Mouse (Mus musculus) cortical plate, adult 2 months (tissue): ENCODE results near the gene Rela. TPM values are rescaled to one million over a fixed set of nuclear protein-coding genes. Genes with fewer than 3 reads are reported as not detected.

Source experiments
- H3K27ac ChIP-seq: fragments of 200-500 bp; 2 replicates; pipeline ENCODE4 v1.5.1; 2012; ENCODE audit warnings: low read length, control low read depth, inconsistent platforms; ENCODE audit not compliant: insufficient read depth
- H3K4me1 ChIP-seq: fragments of 200-500 bp; 2 replicates; pipeline ENCODE4 v1.6.1; 2011; ENCODE audit warnings: low read length; ENCODE audit not compliant: control insufficient read depth, insufficient read depth
- H3K4me3 ChIP-seq: fragments of 200-500 bp; 2 replicates; pipeline ENCODE4 v1.5.1; 2011; ENCODE audit warnings: mild to moderate bottlenecking, low read length, control low read depth; ENCODE audit not compliant: insufficient read depth
- CTCF ChIP-seq: fragments of 200-500 bp; IDR thresholded peaks from 2 replicates; pipeline ENCODE4 v1.5.1; 2011; ENCODE audit warnings: mild to moderate bottlenecking, control low read depth, low read length; ENCODE audit not compliant: insufficient read depth; ENCODE audit errors: extremely low read depth
- POLR2A ChIP-seq: fragments of 200-500 bp; IDR thresholded peaks from 2 replicates; pipeline ENCODE4 v1.6.1; 2011; ENCODE audit warnings: mild to moderate bottlenecking, low read length, control low read depth; ENCODE audit not compliant: insufficient read depth; ENCODE audit errors: extremely low read depth
- polyA plus RNA-seq: library from polyadenylated mRNA; depleted of rRNA; stranded (reverse); fragments of >200 nt; gene quantifications from 2 replicates; pipeline ENCODE4 v1.2.3, GENCODE M21; 2012

Rela gene
- polyA plus RNA-seq, 1 experiment, result 30.9 TPM

DNA sequence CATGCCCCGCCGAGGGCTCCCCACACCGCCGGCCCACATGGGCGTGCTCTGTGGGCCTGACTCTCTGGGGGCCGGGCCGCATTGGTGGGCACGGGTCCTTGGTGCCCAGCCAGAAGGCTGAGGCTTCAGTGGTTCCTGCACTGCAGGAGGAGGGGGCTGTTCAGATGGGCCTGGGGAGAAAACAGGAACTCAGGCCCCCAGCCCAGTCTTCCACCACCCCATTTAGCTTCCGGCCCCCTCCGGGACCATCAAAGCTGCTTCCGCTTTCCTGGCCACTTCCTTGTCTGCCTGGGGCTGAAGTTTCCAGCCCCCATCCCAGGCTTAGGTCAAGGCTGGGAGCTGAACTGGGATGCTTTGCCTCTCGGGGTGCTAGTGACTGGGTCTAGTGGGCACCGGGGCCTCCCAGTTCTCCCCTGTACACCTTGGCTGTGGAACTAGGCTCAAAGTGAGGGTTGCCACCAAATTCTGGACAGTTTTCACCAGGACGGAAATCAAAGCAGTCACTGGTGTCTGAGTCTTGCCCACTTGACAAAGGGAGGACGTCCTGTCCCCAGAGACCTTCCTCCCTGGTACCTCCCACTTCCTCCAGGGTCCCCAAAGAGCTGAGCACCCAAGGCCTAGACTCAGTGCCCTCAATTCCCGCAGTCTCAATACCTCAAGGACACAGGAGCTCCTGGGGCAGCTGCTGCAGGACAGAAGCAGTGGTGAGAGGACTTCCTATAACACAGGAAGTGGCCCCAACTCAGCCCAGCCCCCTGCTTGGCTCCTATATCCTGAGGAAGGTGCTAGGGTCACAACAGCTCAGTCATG lies 23.9 kb downstream of the Rela start:
- Histone ChIP-seq H3K27ac (peak overlapping the region; percentile 88), H3K4me3 (no peak overlapping the region), H3K4me1 (no peaks in the 10 kb centered on the region)

DNA sequence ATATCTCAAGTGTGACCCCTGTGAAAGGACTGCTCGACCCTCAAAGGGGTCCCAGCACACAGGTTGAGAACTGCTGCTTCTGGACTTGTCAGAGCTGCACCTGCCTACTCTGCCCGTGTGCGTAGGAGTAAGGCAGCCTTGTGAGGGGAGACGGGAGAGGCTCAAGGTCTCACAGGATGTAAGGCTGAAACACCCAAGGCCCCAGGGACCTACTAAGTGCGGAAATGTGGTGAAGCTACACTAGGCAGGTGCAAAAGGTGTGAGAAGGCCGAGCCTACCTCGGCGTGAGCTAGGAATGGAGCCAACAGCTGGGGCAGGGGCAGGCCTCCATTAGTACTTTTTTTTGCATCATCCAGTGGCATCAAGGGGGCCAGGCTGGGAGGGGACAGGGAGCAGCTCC lies 25.0 kb downstream of the Rela start:
- Histone ChIP-seq H3K4me1 (no peaks in the 10 kb centered on the region), H3K4me3 (peak overlapping the region; percentile 47; the same call in 1 of the 2 replicates), H3K27ac (peak overlapping the region; percentile 18; the same call in 1 of the 2 replicates)
- TF ChIP-seq POLR2A, result no peak

More for the DNA sequence above, 23.9 kb downstream of the Rela start:
- TF ChIP-seq POLR2A (0 out of 2 replicates have a peak, but pooled peaks have one; percentile 12), CTCF (no peak)

DNA sequence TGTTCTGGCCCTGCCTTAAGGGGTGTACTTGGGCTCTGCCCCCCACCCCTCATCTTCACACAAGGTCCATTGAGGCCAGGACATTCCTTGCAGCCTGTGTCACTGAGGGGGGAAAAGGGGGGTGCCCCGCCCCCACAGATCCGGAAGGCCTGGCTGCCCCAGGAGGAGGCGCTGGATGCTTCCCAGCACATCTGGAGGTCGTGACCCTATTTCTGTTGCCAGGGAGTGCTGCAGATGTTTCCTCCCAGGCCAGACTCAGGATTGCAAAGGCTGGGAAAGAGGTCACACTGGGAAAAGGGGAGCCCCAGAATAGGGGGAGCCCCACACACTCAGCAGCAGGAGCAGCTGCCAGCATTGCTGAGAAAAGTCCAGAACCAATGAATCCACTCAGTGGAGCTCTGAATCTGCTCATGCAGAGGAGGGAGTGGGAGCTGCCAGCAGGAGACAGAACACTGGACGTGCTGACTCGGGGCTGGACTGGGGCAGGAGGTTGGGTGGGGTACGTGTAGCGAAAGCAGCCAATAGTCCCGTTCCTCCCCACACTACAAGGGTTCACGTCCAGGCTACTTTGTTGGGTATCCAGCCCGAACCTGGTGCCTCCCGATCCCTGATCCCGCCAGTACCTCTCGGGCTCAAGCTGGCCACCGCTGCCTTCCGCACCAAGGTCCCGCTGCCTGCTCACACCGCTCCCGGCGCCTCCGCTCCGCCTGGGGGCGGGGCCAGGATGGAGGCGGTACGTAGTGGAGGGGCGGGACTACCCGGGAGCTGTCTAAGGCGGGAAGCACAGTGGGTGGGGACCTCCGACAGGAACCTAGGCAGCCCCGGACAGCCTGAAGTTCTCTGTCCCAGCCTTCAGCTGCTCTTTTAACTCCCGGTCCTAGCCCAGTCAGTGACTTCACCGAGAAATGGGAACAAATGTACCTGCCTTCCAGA lies 26.0 kb downstream of the Rela start, which contains the start of gene Sipa1:
TSS of gene Sipa1 (minus strand) at position 727 of the 933 bp plus-strand sequence.
- H3K4me3 ChIP-seq, result peak within 1 kb of the TSS; percentile 47
- no peaks in the 10 kb centered on the region for H3K4me1 ChIP-seq
- TF ChIP-seq POLR2A (peak; percentile 44; the same call in 1 of the 2 replicates), CTCF (no peak)
- H3K27ac ChIP-seq, result peak within 1 kb of the TSS; percentile 78

DNA sequence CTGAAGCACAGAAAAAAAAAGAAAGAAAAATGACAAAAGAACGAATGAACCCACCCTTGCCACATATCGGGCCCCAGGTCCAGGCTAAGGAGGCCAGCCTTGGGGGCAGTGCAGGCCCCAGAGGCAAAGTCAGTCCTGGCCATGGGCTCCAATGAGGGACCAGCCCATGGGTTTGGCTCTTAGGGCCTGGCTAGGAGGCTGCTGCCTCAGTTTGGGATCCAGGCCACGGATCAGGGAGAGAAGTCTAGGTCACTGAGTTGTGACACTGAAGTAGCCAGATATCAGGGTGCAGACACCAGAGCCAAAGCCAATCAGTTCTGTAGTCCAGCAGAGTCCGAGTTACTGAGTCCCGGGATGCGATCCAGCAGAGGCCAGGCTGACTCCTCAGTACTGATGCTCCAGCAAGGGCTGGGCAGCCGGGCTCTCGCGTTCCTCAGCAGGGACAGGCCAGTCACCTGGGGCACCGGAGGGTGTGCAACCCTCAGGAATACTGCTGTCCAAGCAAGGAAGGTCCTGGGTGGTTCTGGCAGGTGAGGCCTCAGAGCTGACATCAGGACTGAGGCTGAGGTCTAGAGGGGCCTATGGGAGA lies 27.5 kb downstream of the Rela start:
- TF ChIP-seq POLR2A (no peak), CTCF (no peak)

DNA sequence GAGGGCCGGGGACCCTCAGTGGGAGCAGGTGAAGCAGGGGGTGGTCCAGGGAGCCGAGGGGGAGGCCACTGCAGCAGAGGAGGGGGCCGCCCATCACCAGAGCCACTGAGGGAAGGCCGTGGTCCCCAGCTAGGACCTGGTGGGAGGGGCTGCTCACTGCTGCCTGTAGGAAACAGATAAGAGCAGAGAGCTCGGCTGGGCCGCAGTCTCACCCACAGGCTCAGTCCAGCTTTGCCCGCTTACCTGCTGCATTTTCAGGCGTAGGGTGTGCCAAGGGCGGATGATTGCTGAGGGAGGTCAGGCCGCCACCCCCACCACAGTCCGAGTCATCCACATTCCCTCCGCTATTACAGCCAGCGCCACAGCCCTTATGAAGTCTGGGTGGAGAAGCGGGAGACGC lies 28.2 kb downstream of the Rela start:
- TF ChIP-seq CTCF (no peak), POLR2A (no peak)
- Histone ChIP-seq H3K4me3 (no peak overlapping the region), H3K27ac (no peak overlapping the region), H3K4me1 (no peaks in the 10 kb centered on the region)

More for the DNA sequence above, 27.5 kb downstream of the Rela start:
- no peak overlapping the region for H3K4me3 ChIP-seq
- H3K27ac ChIP-seq, result no peak overlapping the region
- H3K4me1 ChIP-seq, result no peaks in the 10 kb centered on the region

- Histone ChIP-seq H3K4me3 (no peak overlapping the region), H3K27ac (no peak overlapping the region), H3K4me1 (no peaks in the 10 kb centered on the region)
- TF ChIP-seq CTCF, result no peak
- no peak for TF ChIP-seq POLR2A
Observed at GRCm38 (mm10) chr19:5666386-5666785, 29.1 kb downstream of the Rela start.

DNA sequence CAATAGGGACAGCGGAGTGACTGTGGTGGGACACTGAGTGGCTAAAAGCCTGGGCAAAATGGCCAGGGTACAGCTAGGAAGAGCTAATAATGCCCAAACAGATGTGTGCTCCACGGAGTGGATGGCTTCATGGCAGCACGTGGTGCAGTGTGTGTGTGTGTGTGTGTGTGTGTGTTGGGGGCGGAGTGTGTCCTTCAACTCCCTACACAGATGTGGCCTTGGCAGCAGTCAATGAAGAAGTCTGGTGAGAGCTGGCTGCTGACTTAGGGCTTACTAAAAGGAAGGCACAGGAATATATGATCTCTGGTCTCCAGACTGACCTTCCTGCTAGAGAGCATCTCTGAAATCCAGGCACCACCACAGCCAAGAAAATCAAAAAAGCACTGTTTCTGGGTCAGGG lies 31.1 kb downstream of the Rela start:
- H3K4me1 ChIP-seq, result no peaks in the 10 kb centered on the region
- no peak overlapping the region for H3K4me3 ChIP-seq
- no peak overlapping the region for H3K27ac ChIP-seq
- TF ChIP-seq CTCF, result no peak
- TF ChIP-seq POLR2A, result no peak

GRCm38 (mm10) chr19:5680432-5680831 lies 43.1 kb downstream of the Rela start:
- no peak overlapping the region for H3K27ac ChIP-seq
- H3K4me3 ChIP-seq, result no peak overlapping the region
- H3K4me1 ChIP-seq, result no peaks in the 10 kb centered on the region
- TF ChIP-seq POLR2A, result no peak
- no peak for TF ChIP-seq CTCF

- H3K4me1 ChIP-seq, result peaks cover 2% of the 10 kb centered on the region
- TF ChIP-seq CTCF (no peak), POLR2A (no peak)
- no peak overlapping the region for H3K4me3 ChIP-seq
- no peak overlapping the region for H3K27ac ChIP-seq
Observed at GRCm38 (mm10) chr19:5684236-5684635, 47.0 kb downstream of the Rela start.
